Mouse (Mus musculus) right cerebral cortex, adult 2 months (tissue): ENCODE measurements at regions not wholly inside any gene's neighbourhood (a gene's known extent, or its start where the extent isn't known, plus 50 kb on each side); places are given as distances from the start of the nearest gene placed in this dataset.

Source experiments
- DNase-seq, 2 experiments: peaks; one replicate each; pipeline ENCODE4 v3.0.0; 2021 to 2022; ENCODE audit warnings: low spot score in 2 of 2

GRCm38 (mm10) chr5:93328059-93328458 is 61.0 kb downstream of the Ccng2 start:
- peak; percentile 83 to 86 for DNase-seq

GRCm38 (mm10) chr5:93330851-93331250 is 63.8 kb downstream of the Ccng2 start:
- no peak for DNase-seq

GRCm38 (mm10) chr5:93353101-93353500 is 86.0 kb downstream of the Ccng2 start:
- no peak for DNase-seq
